Mouse (Mus musculus) intestine, postnatal 0 days (tissue): ENCODE results near the gene Znhit3. TPM values are rescaled to one million over a fixed set of nuclear protein-coding genes. Genes with fewer than 3 reads are reported as not detected.
A peak's percentile ranks its signal among the peaks of the same experiment; 100 is the strongest.

Experiments
- ATAC-seq: fragments of 200-750 bp; cut with Nextera tagmentation; 2 replicates; pipeline ENCODE4 v1.8.0; 2017; ENCODE audit warnings: mild to moderate bottlenecking, moderate TSS enrichment, moderate library complexity
- H3K27ac ChIP-seq: fragments of 300-500 bp; sonication (generic); 2 replicates; pipeline ENCODE4 v1.5.1; 2014; ENCODE audit warnings: mild to moderate bottlenecking, low read depth, low read length, moderate library complexity
- H3K27me3 ChIP-seq: fragments of 300-500 bp; sonication (generic); replicated peaks from 2 replicates; pipeline ENCODE4 v1.6.1; 2014; ENCODE audit warnings: low read length, mixed read lengths; ENCODE audit not compliant: control insufficient read depth, insufficient read depth
- H3K36me3 ChIP-seq: fragments of 300-500 bp; sonication (generic); 2 replicates; pipeline ENCODE4 v1.6.1; 2014; ENCODE audit warnings: mild to moderate bottlenecking, moderate library complexity; ENCODE audit not compliant: control insufficient read depth, insufficient read depth
- H3K4me1 ChIP-seq: fragments of 300-500 bp; sonication (generic); replicated peaks from 2 replicates; pipeline ENCODE4 v1.6.1; 2014; ENCODE audit warnings: antibody characterized with exemption, low read length, mixed read lengths; ENCODE audit not compliant: control insufficient read depth, insufficient read depth
- H3K4me2 ChIP-seq: fragments of 300-500 bp; sonication (generic); replicated peaks from 2 replicates; pipeline ENCODE4 v1.6.1; 2014; ENCODE audit warnings: low read depth, mild to moderate bottlenecking, moderate library complexity
- H3K4me3 ChIP-seq: fragments of 300-500 bp; sonication (generic); 2 replicates; pipeline ENCODE4 v1.5.1; 2014; ENCODE audit warnings: low read depth, low read length
- H3K9ac ChIP-seq: fragments of 300-500 bp; sonication (generic); 2 replicates; pipeline ENCODE4 v1.6.1; 2014; ENCODE audit warnings: mild to moderate bottlenecking, low read depth, low read length
- H3K9me3 ChIP-seq: fragments of 300-500 bp; sonication (generic); 2 replicates; pipeline ENCODE4 v1.6.1; 2016; ENCODE audit warnings: mixed run types; ENCODE audit not compliant: control insufficient read depth
- CTCF ChIP-seq: sonication (generic); IDR thresholded peaks from 2 replicates; pipeline ENCODE4 v1.5.1; 2016; ENCODE audit warnings: low read depth, mild to moderate bottlenecking, control low read depth, antibody characterized with exemption, moderate library complexity
- WGBS: fragments of 180-500 bp; shearing (Covaris S2); extraction: QIAGEN DNeasy Blood & Tissue Kit; methylation state at CpG from one replicate; pipeline ENCODE4 v1.1.7; 2014; 5-methylcytosine and 5-hydroxymethylcytosine counted together
- microRNA-seq: library from miRNA; unstranded; fragments of <30 nt; microRNA quantifications from one replicate; pipeline ENCODE4, GENCODE M21; 2016
- polyA plus RNA-seq: library from polyadenylated mRNA; unstranded; fragments of >200 nt; fragmentation: Nextera tagmentation; extraction: Ambion mirVana; gene quantifications from 2 replicates; pipeline ENCODE4 v1.2.1, GENCODE M21; 2015

Znhit3 gene
- polyA plus RNA-seq, 1 experiment from 2014 or later: 22.6 TPM

DNA sequence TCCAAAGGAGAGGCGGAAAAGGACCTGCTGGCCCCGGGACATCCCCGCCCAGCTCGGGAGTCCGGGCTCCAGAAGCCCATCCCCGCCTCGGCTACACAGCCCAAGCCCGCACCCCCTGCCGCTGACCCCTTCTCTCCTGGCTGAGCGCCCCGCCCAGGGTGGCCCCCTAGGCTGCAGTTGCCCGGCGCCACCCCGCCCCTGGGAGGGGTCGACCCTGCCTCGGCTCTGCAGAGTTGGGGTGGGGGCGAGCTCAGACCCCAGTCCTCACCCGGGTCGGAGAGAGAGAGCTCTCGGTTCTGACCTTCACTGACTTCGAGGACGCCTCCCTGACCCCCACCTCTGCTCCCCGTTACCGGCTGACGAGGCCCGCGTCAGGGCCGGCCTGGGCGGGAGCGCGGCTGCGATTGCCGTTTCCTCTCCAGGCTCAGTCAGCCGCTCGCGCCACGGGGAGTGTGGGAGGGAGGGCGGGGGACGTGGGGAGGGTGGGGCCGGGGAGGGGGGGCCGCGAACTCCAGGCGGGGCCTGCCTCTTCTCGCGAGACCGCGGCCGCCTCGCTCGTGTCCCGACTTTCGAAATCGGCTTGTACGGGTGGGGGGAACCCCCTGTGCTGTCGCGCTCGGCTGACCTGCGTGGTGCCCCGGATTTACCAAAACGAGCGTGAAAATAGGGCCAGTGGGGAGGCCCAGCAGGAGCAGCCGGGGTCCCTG, 45.7 kb downstream of the Znhit3 start, which contains the start of gene Ggnbp2:
Gene Ggnbp2 (minus strand): TSS at position 481 of the 707 bp plus-strand sequence.
- Histone ChIP-seq H3K27me3 (no peaks in the 10 kb centered on the region), H3K9me3 (no peaks in the 10 kb centered on the region), H3K27ac (peak within 1 kb of the TSS; percentile 100), H3K9ac (peak within 1 kb of the TSS; percentile 87), H3K4me2 (peak within 1 kb of the TSS; percentile 72), H3K36me3 (no peaks in the 10 kb centered on the region), H3K4me1 (no peaks in the 10 kb centered on the region), H3K4me3 (peak within 1 kb of the TSS; percentile 68)
- ATAC-seq: peak; percentile 87
- WGBS: under 1% methylated on average over 44 of the region's 62 CpGs
- TF ChIP-seq CTCF: no peak

DNA sequence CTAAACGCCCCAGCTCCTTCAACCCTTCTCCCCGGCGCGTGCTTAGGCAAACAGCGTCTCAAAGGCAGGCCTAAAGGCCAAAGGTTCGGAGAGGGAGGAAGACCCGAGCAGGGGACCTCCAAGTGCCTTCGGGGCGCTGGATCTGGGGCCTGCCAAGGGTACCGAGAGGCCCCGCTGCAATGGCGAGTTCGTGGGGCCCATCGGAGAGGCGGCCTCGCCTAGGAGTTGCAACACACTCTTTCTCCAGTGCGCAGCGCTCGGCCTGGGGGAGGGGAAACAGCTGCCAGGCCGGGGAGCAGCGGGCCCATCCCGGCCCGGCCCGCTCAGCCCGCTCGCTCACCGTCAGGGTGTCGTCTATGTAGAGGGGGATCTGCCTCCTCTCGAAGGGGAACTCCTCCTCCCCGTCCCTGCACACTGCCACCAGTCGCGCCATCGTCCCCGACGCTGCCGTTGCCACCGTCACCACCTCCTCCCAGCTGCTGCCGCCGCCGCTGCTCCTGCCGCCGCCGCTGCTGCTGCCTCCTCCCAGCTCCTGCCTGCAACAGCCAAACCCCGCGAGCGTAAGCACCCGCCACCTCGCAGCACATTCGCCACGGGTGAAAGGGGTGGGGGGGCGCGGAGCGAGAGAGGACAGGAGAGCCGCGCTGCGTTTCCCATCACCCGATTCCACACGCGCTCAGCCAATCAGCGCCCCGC, 46.5 kb downstream of the Znhit3 start:
- WGBS: 0% methylated on average over 43 of the region's 61 CpGs
- peak; percentile 76 for ATAC-seq

DNA sequence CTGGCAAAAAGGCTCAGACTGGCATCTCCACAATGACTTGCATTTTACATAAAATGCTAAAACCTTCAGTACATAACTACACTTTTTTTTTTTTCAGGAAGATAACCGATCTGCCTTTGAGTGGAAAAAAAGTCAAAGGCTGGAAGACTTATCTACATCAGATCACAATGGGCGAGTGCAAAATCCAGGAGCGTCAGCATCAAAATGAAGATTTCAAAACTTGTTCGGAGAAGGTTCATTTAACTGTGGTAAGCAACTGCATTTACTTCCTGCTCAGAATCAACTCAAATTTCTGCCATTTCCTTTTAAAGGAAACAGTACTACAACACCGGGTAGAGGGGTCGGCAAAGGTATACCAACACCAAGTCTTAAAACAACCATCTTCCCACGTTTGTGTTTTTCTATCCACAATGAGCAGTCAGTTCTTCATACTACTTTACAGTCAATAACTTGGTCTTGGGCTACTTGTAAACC, 47.3 kb downstream of the Znhit3 start:
- Histone ChIP-seq H3K4me3 (peak overlapping the region; percentile 68), H3K9ac (peak overlapping the region; percentile 79), H3K4me2 (peak overlapping the region; percentile 71), H3K27me3 (no peaks in the 10 kb centered on the region), H3K9me3 (no peaks in the 10 kb centered on the region), H3K4me1 (no peaks in the 10 kb centered on the region), H3K36me3 (no peaks in the 10 kb centered on the region), H3K27ac (peak overlapping the region; percentile 100)
- WGBS: 2% methylated on average over 7 of the region's 7 CpGs
- ATAC-seq: no peak
- TF ChIP-seq CTCF: no peak

More for the DNA sequence above, 46.5 kb downstream of the Znhit3 start:
- H3K36me3 ChIP-seq: no peaks in the 10 kb centered on the region
- H3K4me2 ChIP-seq: peak overlapping the region; percentile 71
- H3K9me3 ChIP-seq: no peaks in the 10 kb centered on the region
- peak overlapping the region; percentile 100 for H3K27ac ChIP-seq
- H3K4me3 ChIP-seq: peak overlapping the region; percentile 68
- H3K27me3 ChIP-seq: no peaks in the 10 kb centered on the region
- peak overlapping the region; percentile 79 for H3K9ac ChIP-seq
- TF ChIP-seq CTCF: peak; percentile 5; the same call in 1 of the 2 replicates
- no peaks in the 10 kb centered on the region for H3K4me1 ChIP-seq

DNA sequence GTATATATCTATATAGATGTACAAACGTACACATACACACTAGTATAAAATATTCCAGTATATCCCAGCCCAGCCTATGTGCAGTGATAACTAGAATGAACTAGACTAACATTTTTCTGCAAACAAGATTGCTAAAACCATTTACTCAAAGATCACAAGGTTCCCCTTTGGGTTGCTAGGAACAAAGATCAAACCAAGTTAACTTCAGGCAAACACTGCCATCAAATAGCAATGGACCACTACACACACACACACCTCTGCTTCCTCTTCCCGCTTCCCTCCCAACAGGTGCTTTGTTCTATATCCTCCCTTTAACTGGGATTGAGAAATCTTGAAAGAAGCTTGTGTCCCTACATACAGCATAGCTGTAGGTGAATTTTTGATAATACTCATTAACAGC, 48.6 kb downstream of the Znhit3 start:
- ATAC-seq: no peak
- Histone ChIP-seq H3K9ac (no peak overlapping the region; the same call in 1 of the 2 replicates), H3K27me3 (no peaks in the 10 kb centered on the region), H3K9me3 (no peaks in the 10 kb centered on the region), H3K4me3 (peak overlapping the region; percentile 18), H3K4me2 (peak overlapping the region; percentile 71), H3K36me3 (no peaks in the 10 kb centered on the region), H3K27ac (no peak overlapping the region), H3K4me1 (no peaks in the 10 kb centered on the region)
- no peak for TF ChIP-seq CTCF
- WGBS: 46% methylated on average over 2 of the region's 2 CpGs

DNA sequence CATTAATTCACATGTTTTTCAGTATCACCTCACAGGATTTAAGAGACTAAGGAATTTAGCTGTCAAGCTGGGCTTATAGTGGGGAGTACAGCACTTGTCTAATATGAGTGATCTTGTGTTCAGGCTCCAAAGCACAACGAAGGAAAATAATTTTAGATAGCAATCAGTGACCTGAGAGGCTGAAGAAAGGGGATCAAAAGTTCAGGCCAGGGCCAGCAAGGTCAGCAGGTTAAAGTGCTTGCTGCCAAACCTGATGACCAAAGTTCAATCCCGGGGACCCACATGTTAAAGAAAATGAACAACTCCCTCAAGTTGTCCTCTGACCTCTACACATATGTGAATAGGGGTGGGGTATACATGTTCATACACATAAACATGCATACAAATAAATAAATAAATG, 50.9 kb downstream of the Znhit3 start:
- WGBS: 32% methylated on average over 2 of the region's 2 CpGs
- Histone ChIP-seq H3K27ac (no peak overlapping the region), H3K4me2 (no peak overlapping the region), H3K4me3 (no peak overlapping the region), H3K36me3 (peaks cover 12% of the 10 kb centered on the region; the same call in 1 of the 2 replicates), H3K9ac (no peak overlapping the region), H3K4me1 (no peaks in the 10 kb centered on the region), H3K27me3 (no peaks in the 10 kb centered on the region), H3K9me3 (no peaks in the 10 kb centered on the region)
- no peak for ATAC-seq
- no peak for TF ChIP-seq CTCF

Small RNA genes within 50 kb of the gene (microRNA-seq; reads per million reads assigned to microRNA genes)
- gene Gm23564: not detected

Other genes starting within 250 kb of the Znhit3 start
- 7.1 and 8.9 TPM in 2 replicates for gene Mrm1, start 96.9 kb downstream of the Znhit3 start, polyA plus RNA-seq
- gene Dhrs11, start 87.4 kb downstream of the Znhit3 start, polyA plus RNA-seq: 129 and 141 TPM in 2 replicates
- 75.0 and 89.9 TPM in 2 replicates for gene Ggnbp2, start 45.5 kb downstream of the Znhit3 start, polyA plus RNA-seq
- 3.6 and 3.9 TPM in 2 replicates for gene Myo19, start 36.2 kb downstream of the Znhit3 start, polyA plus RNA-seq
- 1.3 and 1.5 TPM in 2 replicates for gene Pigw, start 36.1 kb downstream of the Znhit3 start, polyA plus RNA-seq
- 0.33 and 0.64 TPM in 2 replicates for gene Car4, start 41.4 kb upstream of the Znhit3 start, polyA plus RNA-seq
- 3.5 and 3.7 TPM in 2 replicates for gene Usp32, start 223.8 kb upstream of the Znhit3 start, polyA plus RNA-seq